Mouse (Mus musculus): ENCODE results near the gene Ndufa10. TPM values are rescaled to one million over a fixed set of nuclear protein-coding genes. Genes with fewer than 3 reads are reported as not detected.

Ndufa10 gene
- polyA plus RNA-seq, 1 experiment from 2014 or later = 291 TPM

DNA sequence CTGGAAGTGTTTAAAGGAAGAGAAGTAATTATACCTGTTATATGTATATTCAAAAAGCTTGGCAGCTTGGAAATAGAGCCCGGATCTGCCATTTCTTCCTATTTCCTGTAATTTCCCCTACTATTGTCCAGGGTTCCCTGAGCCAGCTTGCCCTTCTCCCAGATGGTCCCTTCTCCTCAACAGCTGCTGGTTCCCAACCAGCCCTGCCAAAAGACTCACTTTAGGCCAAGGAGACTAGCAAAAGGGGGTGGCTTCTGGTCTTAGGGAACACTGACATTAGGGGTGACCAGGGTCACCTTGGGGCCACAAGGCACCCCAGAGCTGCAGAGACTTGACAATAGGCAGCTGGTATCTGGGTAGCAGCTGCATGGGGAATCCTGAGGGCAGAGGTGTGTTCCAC is 38.7 kb downstream of the Ndufa10 start:
- 82% methylated on average over 1 of the region's 1 CpGs for WGBS
- ATAC-seq (ENCODE audit: low FRiP score) (no peak), DNase-seq (ENCODE audit: low spot score) (no peak)
- Histone ChIP-seq H3K4me2 (replicated peaks) (no peak overlapping the region), H3K9me3 (ENCODE audit: control insufficient read depth, low read length) (no peaks in the 10 kb centered on the region), H3K36me3 (replicated peaks; ENCODE audit: control insufficient read depth, insufficient read depth) (peaks cover 15% of the 10 kb centered on the region), H3K4me1 (replicated peaks; ENCODE audit: control insufficient read depth, insufficient read depth, low read length) (peaks cover 13% of the 10 kb centered on the region), H3K27me3 (ENCODE audit: control insufficient read depth, insufficient read depth, low read length) (no peaks in the 10 kb centered on the region), H3K4me3 (replicated peaks; ENCODE audit: low read length) (no peak overlapping the region), H3K27ac (no peak overlapping the region), H3K9ac (no peak overlapping the region)

- H3K4me2 ChIP-seq (replicated peaks) = no peak overlapping the region
- no peaks in the 10 kb centered on the region for H3K36me3 ChIP-seq (replicated peaks; ENCODE audit: control insufficient read depth, insufficient read depth)
- no peaks in the 10 kb centered on the region for H3K27me3 ChIP-seq (ENCODE audit: control insufficient read depth, insufficient read depth, low read length)
- ATAC-seq (ENCODE audit: low FRiP score) = no peak
- H3K9me3 ChIP-seq (ENCODE audit: control insufficient read depth, low read length) = no peaks in the 10 kb centered on the region
- no peak overlapping the region for H3K9ac ChIP-seq
- no peak for DNase-seq (ENCODE audit: low spot score)
- 70% methylated on average over 9 of the region's 9 CpGs for WGBS
- H3K27ac ChIP-seq = no peak overlapping the region
- H3K4me1 ChIP-seq (replicated peaks; ENCODE audit: control insufficient read depth, insufficient read depth, low read length) = peaks cover 6% of the 10 kb centered on the region
- H3K4me3 ChIP-seq (replicated peaks; ENCODE audit: low read length) = no peak overlapping the region
Measured at GRCm38 (mm10) chr1:92432791-92433190, 40.9 kb downstream of the Ndufa10 start.

- Histone ChIP-seq H3K27me3 (ENCODE audit: control insufficient read depth, insufficient read depth, low read length) (no peaks in the 10 kb centered on the region), H3K9ac (no peak overlapping the region), H3K4me3 (replicated peaks; ENCODE audit: low read length) (no peak overlapping the region), H3K9me3 (ENCODE audit: control insufficient read depth, low read length) (no peaks in the 10 kb centered on the region), H3K4me1 (replicated peaks; ENCODE audit: control insufficient read depth, insufficient read depth, low read length) (peaks cover 6% of the 10 kb centered on the region), H3K36me3 (replicated peaks; ENCODE audit: control insufficient read depth, insufficient read depth) (no peaks in the 10 kb centered on the region), H3K27ac (no peak overlapping the region), H3K4me2 (replicated peaks) (no peak overlapping the region)
- ATAC-seq (ENCODE audit: low FRiP score) (no peak), DNase-seq (ENCODE audit: low spot score) (no peak)
- 29% methylated on average over 4 of the region's 4 CpGs for WGBS
Measured at GRCm38 (mm10) chr1:92432098-92432497, 41.6 kb downstream of the Ndufa10 start.

DNA sequence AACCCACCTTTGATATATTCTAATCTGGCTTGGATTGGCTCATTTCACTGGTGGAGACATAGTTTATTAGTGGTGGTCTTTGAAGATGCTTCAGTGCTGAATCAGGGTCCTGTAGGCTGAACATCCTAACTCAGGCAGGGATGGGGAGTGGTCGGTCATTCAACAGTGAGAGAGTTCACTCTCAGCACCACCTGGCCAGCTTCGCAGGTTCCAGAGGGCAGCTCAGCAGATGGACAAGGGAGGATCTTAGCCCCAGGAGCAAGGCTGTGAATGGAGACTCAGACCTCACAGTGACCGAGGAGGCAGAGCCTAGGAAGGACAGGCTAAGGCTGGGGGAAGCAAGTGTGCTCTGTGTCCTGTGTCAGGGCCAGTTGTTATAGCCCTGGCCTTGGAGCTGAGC is 42.2 kb downstream of the Ndufa10 start:
- H3K4me3 ChIP-seq (replicated peaks; ENCODE audit: low read length) = no peak overlapping the region
- DNase-seq (ENCODE audit: low spot score) = no peak
- WGBS = 77% methylated on average over 3 of the region's 3 CpGs

DNA sequence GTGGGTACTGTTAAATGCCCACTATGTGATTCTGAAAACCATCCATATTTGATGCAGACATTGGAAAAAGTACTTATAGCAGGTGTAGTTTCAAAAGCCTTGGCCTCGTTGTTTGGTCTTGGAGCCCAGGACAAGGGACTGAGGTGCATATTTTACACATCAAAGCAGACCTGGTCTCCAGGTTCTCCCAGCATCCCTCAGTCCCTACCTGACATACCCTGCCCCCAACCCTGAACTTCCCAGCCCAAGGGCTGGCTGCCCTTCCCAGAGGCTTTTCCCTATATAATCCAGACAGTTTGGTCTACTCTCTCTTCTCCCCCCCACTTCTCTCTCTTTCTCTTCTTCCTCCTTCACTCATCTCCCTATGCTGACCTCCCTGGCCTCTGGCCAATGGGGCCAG is 42.7 kb downstream of the Ndufa10 start:
- no peak overlapping the region for H3K9ac ChIP-seq
- no peaks in the 10 kb centered on the region for H3K9me3 ChIP-seq (ENCODE audit: control insufficient read depth, low read length)
- no peak overlapping the region for H3K27ac ChIP-seq
- H3K36me3 ChIP-seq (replicated peaks; ENCODE audit: control insufficient read depth, insufficient read depth) = no peaks in the 10 kb centered on the region
- DNase-seq (ENCODE audit: low spot score) (no peak), ATAC-seq (ENCODE audit: low FRiP score) (no peak)
- WGBS = 96% methylated on average over 1 of the region's 1 CpGs
- H3K27me3 ChIP-seq (ENCODE audit: control insufficient read depth, insufficient read depth, low read length) = no peaks in the 10 kb centered on the region
- H3K4me1 ChIP-seq (replicated peaks; ENCODE audit: control insufficient read depth, insufficient read depth, low read length) = no peaks in the 10 kb centered on the region; the same call in 1 of the 2 replicates
- H3K4me3 ChIP-seq (replicated peaks; ENCODE audit: low read length) = no peak overlapping the region
- no peak overlapping the region for H3K4me2 ChIP-seq (replicated peaks)

More for the DNA sequence above, 42.2 kb downstream of the Ndufa10 start:
- H3K9ac ChIP-seq = no peak overlapping the region
- H3K27me3 ChIP-seq (ENCODE audit: control insufficient read depth, insufficient read depth, low read length) = no peaks in the 10 kb centered on the region
- ATAC-seq (ENCODE audit: low FRiP score) = no peak
- no peak overlapping the region for H3K27ac ChIP-seq
- H3K36me3 ChIP-seq (replicated peaks; ENCODE audit: control insufficient read depth, insufficient read depth) = no peaks in the 10 kb centered on the region
- peaks cover under 1% of the 10 kb centered on the region; the same call in 1 of the 2 replicates for H3K4me1 ChIP-seq (replicated peaks; ENCODE audit: control insufficient read depth, insufficient read depth, low read length)
- H3K4me2 ChIP-seq (replicated peaks) = no peak overlapping the region
- no peaks in the 10 kb centered on the region for H3K9me3 ChIP-seq (ENCODE audit: control insufficient read depth, low read length)

- Histone ChIP-seq H3K27me3 (ENCODE audit: control insufficient read depth, insufficient read depth, low read length) (no peaks in the 10 kb centered on the region), H3K4me2 (replicated peaks) (no peak overlapping the region), H3K9ac (no peak overlapping the region), H3K4me3 (replicated peaks; ENCODE audit: low read length) (no peak overlapping the region), H3K36me3 (replicated peaks; ENCODE audit: control insufficient read depth, insufficient read depth) (no peaks in the 10 kb centered on the region), H3K27ac (no peak overlapping the region), H3K9me3 (ENCODE audit: control insufficient read depth, low read length) (no peaks in the 10 kb centered on the region), H3K4me1 (replicated peaks; ENCODE audit: control insufficient read depth, insufficient read depth, low read length) (0 out of 2 replicates have a peak, but pooled peaks cover 4% of the 10 kb centered on the region)
- DNase-seq (ENCODE audit: low spot score) = no peak
- WGBS = 58% methylated on average over 7 of the region's 7 CpGs
- ATAC-seq (ENCODE audit: low FRiP score) = no peak
Measured at GRCm38 (mm10) chr1:92424714-92425113, 48.9 kb downstream of the Ndufa10 start.

DNA sequence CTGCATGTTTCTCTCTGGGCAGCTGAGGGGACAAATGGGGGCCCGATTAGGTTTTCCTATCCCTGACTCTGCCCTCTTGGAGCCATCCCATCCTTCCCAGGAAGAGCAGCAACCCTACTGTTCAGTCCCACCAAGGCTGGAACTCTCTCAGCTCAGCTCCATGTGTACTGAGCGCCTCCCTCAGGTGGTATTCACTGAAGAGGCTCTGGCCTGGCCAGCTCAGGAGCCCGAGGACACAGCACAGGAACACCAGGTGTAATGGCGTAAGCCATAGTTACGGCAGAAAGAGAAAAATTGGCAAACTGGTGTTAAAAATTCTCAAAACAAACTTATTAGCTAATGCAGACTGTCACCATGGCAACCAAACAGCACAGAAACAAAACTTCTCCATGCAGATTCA is 68.5 kb downstream of the Ndufa10 start:
- WGBS = 85% methylated on average over 5 of the region's 5 CpGs

GRCm38 (mm10) chr1:92400556-92400955 is 73.1 kb downstream of the Ndufa10 start:
- Histone ChIP-seq H3K27ac (no peak overlapping the region), H3K36me3 (replicated peaks; ENCODE audit: control insufficient read depth, insufficient read depth) (no peaks in the 10 kb centered on the region), H3K4me2 (replicated peaks) (no peak overlapping the region), H3K27me3 (ENCODE audit: control insufficient read depth, insufficient read depth, low read length) (no peaks in the 10 kb centered on the region), H3K9me3 (ENCODE audit: control insufficient read depth, low read length) (no peaks in the 10 kb centered on the region), H3K9ac (no peak overlapping the region), H3K4me1 (replicated peaks; ENCODE audit: control insufficient read depth, insufficient read depth, low read length) (peaks cover 17% of the 10 kb centered on the region), H3K4me3 (replicated peaks; ENCODE audit: low read length) (no peak overlapping the region)
- 94% methylated on average over 2 of the region's 2 CpGs for WGBS
- ATAC-seq (ENCODE audit: low FRiP score) (no peak), DNase-seq (ENCODE audit: low spot score) (no peak)

More for the DNA sequence above, 68.5 kb downstream of the Ndufa10 start:
- no peak overlapping the region for H3K4me3 ChIP-seq (replicated peaks; ENCODE audit: low read length)
- H3K9me3 ChIP-seq (ENCODE audit: control insufficient read depth, low read length) = no peaks in the 10 kb centered on the region
- no peaks in the 10 kb centered on the region for H3K4me1 ChIP-seq (replicated peaks; ENCODE audit: control insufficient read depth, insufficient read depth, low read length)
- H3K27ac ChIP-seq = no peak overlapping the region
- ATAC-seq (ENCODE audit: low FRiP score) = no peak
- no peak for DNase-seq (ENCODE audit: low spot score)
- H3K4me2 ChIP-seq (replicated peaks) = no peak overlapping the region
- H3K9ac ChIP-seq = no peak overlapping the region
- no peaks in the 10 kb centered on the region for H3K36me3 ChIP-seq (replicated peaks; ENCODE audit: control insufficient read depth, insufficient read depth)
- no peaks in the 10 kb centered on the region for H3K27me3 ChIP-seq (ENCODE audit: control insufficient read depth, insufficient read depth, low read length)

DNA sequence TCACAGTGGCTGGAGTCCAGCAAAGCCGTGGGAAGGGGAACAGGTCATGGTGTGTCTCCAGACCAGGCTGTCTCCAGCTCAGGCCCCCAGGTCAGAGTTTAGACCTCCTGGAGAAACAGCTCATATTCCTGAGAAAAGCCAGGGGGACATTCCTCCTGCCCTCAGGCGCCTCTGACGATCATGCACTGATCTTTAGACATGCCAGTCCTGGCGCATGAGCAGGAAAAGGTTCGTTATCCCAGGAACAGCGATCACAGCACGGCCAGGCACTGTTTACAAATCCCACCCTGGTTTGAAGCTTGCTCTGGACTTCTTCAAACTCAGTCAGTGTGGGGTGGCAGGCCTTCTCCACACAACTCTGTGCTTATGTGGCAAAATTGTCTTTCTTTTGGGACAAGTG is 75.1 kb downstream of the Ndufa10 start:
- 68% methylated on average over 7 of the region's 7 CpGs for WGBS

GRCm38 (mm10) chr1:92397511-92398051 is 76.1 kb downstream of the Ndufa10 start:
- ATAC-seq (ENCODE audit: low FRiP score) (peak; percentile 82), DNase-seq (ENCODE audit: low spot score) (peak; percentile 66)
- Histone ChIP-seq H3K4me2 (replicated peaks) (peak overlapping the region; percentile 22), H3K4me3 (replicated peaks; ENCODE audit: low read length) (no peak overlapping the region), H3K36me3 (replicated peaks; ENCODE audit: control insufficient read depth, insufficient read depth) (no peaks in the 10 kb centered on the region), H3K9me3 (ENCODE audit: control insufficient read depth, low read length) (no peaks in the 10 kb centered on the region), H3K4me1 (replicated peaks; ENCODE audit: control insufficient read depth, insufficient read depth, low read length) (peaks cover 17% of the 10 kb centered on the region), H3K9ac (peak overlapping the region; percentile 48), H3K27ac (peak overlapping the region; percentile 85), H3K27me3 (ENCODE audit: control insufficient read depth, insufficient read depth, low read length) (no peaks in the 10 kb centered on the region)
- 9% methylated on average over 12 of the region's 12 CpGs for WGBS

More for the DNA sequence above, 75.1 kb downstream of the Ndufa10 start:
- Histone ChIP-seq H3K4me1 (replicated peaks; ENCODE audit: control insufficient read depth, insufficient read depth, low read length) (peaks cover 17% of the 10 kb centered on the region), H3K9me3 (ENCODE audit: control insufficient read depth, low read length) (no peaks in the 10 kb centered on the region), H3K27me3 (ENCODE audit: control insufficient read depth, insufficient read depth, low read length) (no peaks in the 10 kb centered on the region), H3K27ac (peak overlapping the region; percentile 85), H3K4me2 (replicated peaks) (no peak overlapping the region), H3K4me3 (replicated peaks; ENCODE audit: low read length) (no peak overlapping the region), H3K9ac (no peak overlapping the region), H3K36me3 (replicated peaks; ENCODE audit: control insufficient read depth, insufficient read depth) (no peaks in the 10 kb centered on the region)
- ATAC-seq (ENCODE audit: low FRiP score) (no peak), DNase-seq (ENCODE audit: low spot score) (no peak)
